Mouse (Mus musculus) lung, postnatal 0 days (tissue): Measurements from ENCODE around the gene Larp1b.

Experiments used
- CTCF ChIP-seq: IDR thresholded peaks from 2 replicates; pipeline ENCODE4 v1.5.1; 2016; ENCODE audit warnings: antibody characterized with exemption, mild to moderate bottlenecking
- EP300 ChIP-seq: IDR thresholded peaks from 2 replicates; pipeline ENCODE4 v1.6.1; 2016; ENCODE audit warnings: antibody characterized with exemption, mild to moderate bottlenecking, control low read depth

- TF ChIP-seq CTCF (no peak), EP300 (no peak)
These were observed 31.1 kb downstream of the Larp1b start for GRCm38 (mm10) chr3:40980758-40981157.
